Mouse (Mus musculus) C2C12 (cell line): ENCODE measurements around the gene Necap2. TPM values are rescaled to one million over a fixed set of nuclear protein-coding genes. Genes with fewer than 3 reads are reported as not detected.

ENCODE experiments used
- H3K27me3 ChIP-seq: one replicate; pipeline ENCODE4 v1.6.1; 2011; ENCODE audit not compliant: control insufficient read depth, insufficient read depth, insufficient read length
- H3K36me3 ChIP-seq: one replicate; pipeline ENCODE4 v1.6.1; 2011; ENCODE audit not compliant: control insufficient read depth, insufficient read depth
- H3K4me3 ChIP-seq: one replicate; pipeline ENCODE4 v1.5.1; 2011; ENCODE audit warnings: mild to moderate bottlenecking, control low read depth; ENCODE audit not compliant: poor library complexity, insufficient read depth, severe bottlenecking
- H3K79me2 ChIP-seq: one replicate; pipeline ENCODE4 v1.6.1; 2011; ENCODE audit not compliant: control insufficient read depth, insufficient read depth
- H3K79me3 ChIP-seq: one replicate; pipeline ENCODE4 v1.6.1; 2011; ENCODE audit warnings: low read depth, control low read depth
- H3ac ChIP-seq: one replicate; pipeline ENCODE3; 2011; ENCODE audit warnings: low read depth; ENCODE audit not compliant: control insufficient read depth, insufficient read length
- CEBPB ChIP-seq: IDR thresholded peaks from one replicate; pipeline ENCODE4 v1.6.1; 2011; ENCODE audit warnings: low read depth, mild to moderate bottlenecking, control low read depth, moderate library complexity
- CTCF ChIP-seq: IDR thresholded peaks from one replicate; pipeline ENCODE4 v1.5.1; 2011; ENCODE audit not compliant: control insufficient read depth, insufficient read depth, insufficient read length
- FOSL1 ChIP-seq: IDR thresholded peaks from one replicate; pipeline ENCODE4 v1.8.0; 2011; ENCODE audit warnings: mild to moderate bottlenecking, low read length; ENCODE audit not compliant: poor library complexity, insufficient read depth, severe bottlenecking
- MAX ChIP-seq: IDR thresholded peaks from one replicate; pipeline ENCODE4 v1.6.1; 2011; ENCODE audit warnings: mild to moderate bottlenecking, control low read depth
- MYOD1 ChIP-seq: IDR thresholded peaks from one replicate; pipeline ENCODE4 v1.6.1; 2011; ENCODE audit warnings: low read depth; ENCODE audit not compliant: control insufficient read depth, insufficient read length
- MYOG ChIP-seq: IDR thresholded peaks from one replicate; pipeline ENCODE4 v1.6.1; 2011; ENCODE audit not compliant: control insufficient read depth, insufficient read length; ENCODE audit errors: extremely low read depth
- USF1 ChIP-seq: IDR thresholded peaks from one replicate; pipeline ENCODE4 v1.6.1; 2011; ENCODE audit warnings: low read depth, mild to moderate bottlenecking, control low read depth, moderate library complexity
- polyA plus RNA-seq: library from polyadenylated mRNA; unstranded; fragments of >200 nt; fragmentation: generic; extraction: Trizol; gene quantifications from one replicate; pipeline ENCODE4 v1.2.1, GENCODE M21; 2012; ENCODE audit warnings: missing spikeins

Gene Necap2
- polyA plus RNA-seq, 1 experiment, result 70.2 TPM

DNA sequence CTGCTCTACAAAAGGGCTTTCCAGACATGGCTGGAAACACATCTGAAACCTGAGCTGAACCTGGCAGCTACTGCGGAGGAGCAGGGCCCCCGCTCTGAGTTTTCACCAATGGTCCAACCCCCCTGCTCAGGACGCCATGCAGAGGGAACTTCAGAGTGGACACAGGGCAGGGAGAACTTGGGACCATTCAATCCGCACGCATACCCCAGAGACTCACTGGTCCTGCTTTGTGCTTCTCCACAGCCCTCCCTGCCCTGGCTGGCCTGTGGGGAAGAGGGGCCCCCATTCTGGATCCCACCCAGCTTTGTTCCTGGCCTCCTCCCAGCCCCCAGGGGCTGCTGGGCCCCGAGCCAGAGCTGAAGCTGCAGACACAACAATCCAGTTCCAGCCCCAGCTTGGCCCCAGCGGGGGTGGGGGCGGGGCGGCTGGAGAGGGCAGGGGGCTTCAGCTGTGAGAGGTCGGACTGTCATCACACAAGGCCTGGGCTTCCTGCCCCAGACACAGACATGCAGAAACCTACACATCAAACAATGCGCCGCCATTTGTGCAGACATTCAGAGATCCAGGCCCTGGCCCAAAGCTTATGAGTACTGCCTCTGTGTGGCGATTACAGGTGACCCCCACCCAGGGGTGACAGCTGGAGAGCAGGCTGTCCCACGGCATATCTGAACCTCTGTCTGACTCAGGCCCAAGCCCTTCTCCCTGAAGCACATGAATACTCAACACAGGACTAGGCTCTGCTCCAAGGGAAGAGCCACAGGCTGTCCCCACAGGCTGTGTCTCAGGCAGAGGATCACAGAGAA is 57.1 kb downstream of the Necap2 start:
- Histone ChIP-seq H3K27me3 (no peaks in the 10 kb centered on the region), H3ac (no peak overlapping the region), H3K4me3 (no peak overlapping the region), H3K36me3 (no peaks in the 10 kb centered on the region), H3K79me3 (no peaks in the 10 kb centered on the region), H3K79me2 (no peaks in the 10 kb centered on the region)
- TF ChIP-seq CTCF, result no peak
- TF ChIP-seq FOSL1, result no peak
- TF ChIP-seq MYOD1, result no peak
- TF ChIP-seq MYOG, result no peak
- TF ChIP-seq CEBPB, result no peak
- no peak for TF ChIP-seq USF1
- no peak for TF ChIP-seq MAX

- Histone ChIP-seq H3K27me3 (no peaks in the 10 kb centered on the region), H3K79me2 (no peaks in the 10 kb centered on the region), H3K79me3 (no peaks in the 10 kb centered on the region), H3K4me3 (no peak overlapping the region), H3K36me3 (no peaks in the 10 kb centered on the region), H3ac (no peak overlapping the region)
- TF ChIP-seq FOSL1 (no peak), MAX (no peak), USF1 (no peak)
Observed at GRCm38 (mm10) chr4:141020220-141020619, 57.9 kb downstream of the Necap2 start.

GRCm38 (mm10) chr4:141017657-141018436 is 60.3 kb downstream of the Necap2 start:
- no peak overlapping the region for H3ac ChIP-seq
- no peak overlapping the region for H3K4me3 ChIP-seq
- H3K27me3 ChIP-seq, result no peaks in the 10 kb centered on the region
- H3K36me3 ChIP-seq, result no peaks in the 10 kb centered on the region
- no peaks in the 10 kb centered on the region for H3K79me3 ChIP-seq
- no peaks in the 10 kb centered on the region for H3K79me2 ChIP-seq
- no peak for TF ChIP-seq USF1
- no peak for TF ChIP-seq MAX
- TF ChIP-seq FOSL1, result no peak
- no peak for TF ChIP-seq MYOD1
- TF ChIP-seq CTCF, result no peak

Other genes starting within 250 kb of the Necap2 start
- gene Padi1, start 232.6 kb downstream of the Necap2 start, polyA plus RNA-seq, result 0.01 TPM
- gene Padi2, start 172.0 kb downstream of the Necap2 start, polyA plus RNA-seq, result 2.1 TPM
- gene Sdhb, start 117.2 kb downstream of the Necap2 start, polyA plus RNA-seq, result 370 TPM
- 17.1 TPM for gene Atp13a2, start 91.5 kb downstream of the Necap2 start, polyA plus RNA-seq
- 2.0 TPM for gene Mfap2, start 67.9 kb downstream of the Necap2 start, polyA plus RNA-seq
- gene Crocc, start 17.8 kb downstream of the Necap2 start, polyA plus RNA-seq, result 6.0 TPM
- gene Spata21, start 10.0 kb upstream of the Necap2 start, polyA plus RNA-seq, result not detected
- gene Szrd1, start 61.4 kb upstream of the Necap2 start, polyA plus RNA-seq, result 141 TPM
- 11.6 TPM for gene Fbxo42, start 69.6 kb upstream of the Necap2 start, polyA plus RNA-seq
- gene Rsg1, start 135.6 kb upstream of the Necap2 start, polyA plus RNA-seq, result 1.6 TPM
- 26.7 TPM for gene Arhgef19, start 161.1 kb upstream of the Necap2 start, polyA plus RNA-seq
- gene Epha2, start 222.9 kb upstream of the Necap2 start, polyA plus RNA-seq, result 129 TPM